Mouse (Mus musculus) left cerebral cortex, postnatal 25 days (tissue): ENCODE measurements around the gene Rnf150. TPM values are rescaled to one million over a fixed set of nuclear protein-coding genes. Genes with fewer than 3 reads are reported as not detected.

ENCODE experiments used
- DNase-seq, 2 experiments: peaks; one replicate each; pipeline ENCODE4 v3.0.0; 2022; ENCODE audit warnings: low spot score in 2 of 2, mixed read lengths in 1 of 2
- intact Hi-C: fragments of 180-260 bp; cut with DNase I; formaldehyde crosslinking; loops from one replicate; pipeline ENCODE4 v1.15.1; 2025
- total RNA-seq, 2 experiments: library from RNA; stranded (reverse); gene quantifications; 2 replicates each; pipeline ENCODE4 v1.2.3; 2021

The Rnf150 gene
- total RNA-seq, 2 experiments from 2014 or later, result 41.3 to 47.5 TPM

DNA sequence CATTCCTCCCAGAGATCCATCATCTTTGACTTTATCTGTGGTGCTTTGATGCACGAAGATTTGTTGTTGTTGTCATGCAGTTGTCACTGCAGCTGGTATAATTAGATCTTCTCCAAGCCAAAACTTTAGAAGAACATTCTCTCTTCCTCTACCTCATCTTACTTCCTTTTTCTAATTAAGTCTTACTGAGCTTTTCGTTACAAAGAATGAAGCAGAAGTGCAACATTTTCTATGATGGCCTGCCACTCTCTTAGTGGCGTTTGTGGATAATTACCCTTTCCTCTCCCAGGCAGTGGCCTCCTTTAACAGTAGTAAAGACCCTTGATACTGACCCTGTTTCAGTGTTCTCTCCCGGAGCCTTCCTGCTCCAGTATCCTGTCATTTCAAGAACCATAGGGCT lies 128.9 kb downstream of the Rnf150 start:
- DNase-seq, result no peak
- intact Hi-C loops, result no loop called here

DNA sequence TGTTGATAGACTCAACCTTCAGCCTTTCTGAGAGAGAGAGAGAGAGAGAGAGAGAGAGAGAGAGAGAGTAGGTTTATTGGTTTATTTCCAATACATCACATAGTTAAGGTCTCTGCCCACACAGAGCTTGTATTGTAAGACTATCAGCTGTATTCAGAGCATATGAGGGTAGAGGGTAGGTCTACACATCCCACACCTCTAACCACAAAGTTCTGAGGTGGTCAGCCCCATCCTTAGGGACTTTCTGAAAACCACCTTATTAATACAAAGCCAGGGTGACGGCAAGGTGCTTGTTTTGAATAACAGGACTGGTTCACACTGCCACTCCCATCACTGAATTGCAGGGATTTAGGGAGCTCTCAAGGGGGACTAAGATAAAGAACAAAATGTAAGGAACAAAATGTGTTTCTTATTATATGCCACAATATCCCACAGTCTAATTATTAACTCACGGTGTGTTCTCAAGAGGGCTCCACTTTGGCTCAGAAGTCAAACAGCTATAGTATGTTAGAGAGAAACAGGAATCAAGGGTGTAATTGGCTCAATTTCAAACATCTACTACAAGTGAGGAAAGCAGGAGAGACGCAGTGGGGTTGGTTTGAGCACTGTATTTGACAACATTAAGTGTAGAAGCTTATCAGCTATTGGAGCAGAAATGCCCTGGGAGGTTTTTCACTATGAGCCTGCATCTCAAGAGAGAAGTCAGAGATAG lies 132.7 kb downstream of the Rnf150 start:
- intact Hi-C loops, result no loop called here

DNA sequence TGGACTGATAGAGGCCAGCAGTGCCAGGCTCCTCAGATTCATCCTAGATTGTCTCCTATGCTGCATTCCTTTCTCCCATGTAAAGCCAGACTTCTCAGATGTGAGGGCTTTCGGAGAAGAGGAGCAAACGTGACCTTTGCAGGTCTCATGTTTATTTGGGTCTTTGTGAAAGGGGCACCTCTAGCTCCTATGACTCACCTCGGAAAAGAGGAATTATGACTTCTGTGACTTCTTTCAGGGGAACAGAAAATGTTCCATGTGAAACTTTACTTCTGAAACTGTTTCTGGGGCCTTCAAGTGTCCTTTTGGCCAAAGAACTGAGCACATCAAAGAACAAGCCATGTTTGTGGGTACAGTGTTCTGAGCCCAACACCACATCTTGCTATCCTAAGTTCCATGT lies 133.7 kb downstream of the Rnf150 start:
- no peak for DNase-seq
- intact Hi-C loops, result no loop called here

More for the DNA sequence above, 132.7 kb downstream of the Rnf150 start:
- DNase-seq, result no peak

DNA sequence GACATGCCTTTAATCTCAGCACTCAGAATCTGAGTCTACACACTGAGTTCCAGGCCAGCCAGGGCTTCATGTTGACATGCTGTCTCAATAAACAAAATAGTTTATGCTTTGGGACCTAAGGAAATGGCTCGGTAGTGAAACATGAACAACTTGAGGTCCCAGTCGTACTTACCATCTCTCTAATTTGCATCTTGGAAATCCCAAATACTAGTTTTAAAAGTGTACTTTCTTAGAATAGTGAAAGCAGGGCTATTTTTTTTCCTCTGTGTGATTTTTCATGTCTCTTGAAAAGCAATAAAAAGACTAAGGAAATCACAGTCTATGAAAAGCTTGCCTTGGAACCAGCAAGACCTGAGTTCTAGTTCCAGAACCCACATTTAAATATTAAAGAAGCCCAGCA lies 135.6 kb downstream of the Rnf150 start:
- intact Hi-C loops, result no loop called here
- no peak for DNase-seq

DNA sequence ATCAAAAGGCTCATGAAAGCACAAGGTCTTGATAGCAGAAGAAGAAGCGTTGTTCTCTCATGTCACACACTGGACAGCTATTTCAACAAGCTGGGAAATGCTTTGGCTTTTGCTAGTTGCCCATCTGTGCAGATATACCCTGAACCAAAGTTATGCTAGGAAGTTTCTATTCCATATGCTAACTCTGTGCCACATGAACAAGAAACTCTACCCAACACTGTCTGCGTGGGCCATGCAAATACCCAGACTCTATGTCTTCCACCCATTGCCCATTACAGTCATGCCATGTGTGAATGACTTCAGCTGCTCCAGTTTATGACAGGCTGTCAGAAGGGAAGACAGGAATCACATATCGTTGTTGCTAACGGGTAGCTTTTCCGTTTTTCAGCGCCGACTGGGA lies 140.0 kb downstream of the Rnf150 start:
- peak in 1 of 2 experiments; percentile 53 for DNase-seq
- intact Hi-C loops, result no loop called here

DNA sequence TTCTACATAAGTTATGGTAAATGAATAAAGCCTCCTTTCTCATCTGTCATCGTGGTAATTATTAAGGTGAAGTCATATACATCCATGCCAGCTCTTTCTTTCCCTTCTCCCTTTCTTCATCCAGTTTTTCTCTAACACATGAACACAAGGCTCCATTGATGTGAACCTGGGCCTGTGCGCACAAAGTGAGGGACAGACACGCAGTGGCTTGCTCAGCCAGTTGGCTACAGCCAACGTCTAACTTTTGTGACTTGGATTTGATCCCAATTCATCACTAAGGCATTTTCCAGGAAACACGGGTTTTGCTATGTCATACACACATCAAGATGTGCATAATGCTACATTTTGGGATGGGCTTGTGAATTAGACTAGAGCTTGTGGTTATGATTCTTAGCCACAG lies 146.3 kb downstream of the Rnf150 start:
- no peak for DNase-seq
- intact Hi-C loops, result no loop called here

DNA sequence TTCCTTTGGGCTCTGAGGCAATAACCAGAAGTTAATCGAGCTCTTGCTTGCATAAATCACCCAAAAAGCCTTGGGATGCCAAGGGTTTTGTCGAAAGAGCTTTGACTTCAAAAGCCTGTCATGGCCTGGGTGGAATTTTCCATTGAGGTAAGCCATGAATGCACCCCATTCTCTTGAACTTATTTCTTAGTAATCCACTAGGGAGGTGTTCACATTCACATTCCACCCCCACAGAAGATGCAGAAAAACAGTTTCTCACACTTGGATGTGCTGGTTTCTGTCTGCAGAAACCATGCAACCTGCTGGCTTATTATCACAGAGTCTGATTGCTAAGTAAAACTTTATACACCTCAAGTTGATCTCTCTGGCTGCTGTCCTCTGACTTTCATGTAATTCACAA lies 148.1 kb downstream of the Rnf150 start:
- DNase-seq, result no peak
- intact Hi-C loops, result no loop called here

DNA sequence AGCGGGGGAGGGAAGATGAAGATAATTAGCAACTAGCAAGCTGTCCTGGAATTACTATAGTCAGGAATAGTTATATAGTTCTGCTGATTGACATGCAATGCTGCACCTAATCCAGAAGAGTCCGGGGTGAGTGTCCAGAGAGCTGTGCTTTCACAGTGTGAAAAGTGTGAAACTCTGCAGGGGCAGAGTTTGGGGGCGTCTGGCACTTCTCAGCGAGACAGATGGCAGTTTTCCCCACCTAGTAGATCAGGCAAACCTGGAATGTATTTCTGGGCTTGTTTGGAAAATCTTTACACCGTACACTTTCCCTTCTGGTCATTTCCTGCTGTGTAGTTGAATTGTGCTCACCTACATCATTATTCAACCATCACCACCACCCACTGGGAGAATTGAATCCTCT lies 148.6 kb downstream of the Rnf150 start:
- intact Hi-C loops, result no loop called here

DNA sequence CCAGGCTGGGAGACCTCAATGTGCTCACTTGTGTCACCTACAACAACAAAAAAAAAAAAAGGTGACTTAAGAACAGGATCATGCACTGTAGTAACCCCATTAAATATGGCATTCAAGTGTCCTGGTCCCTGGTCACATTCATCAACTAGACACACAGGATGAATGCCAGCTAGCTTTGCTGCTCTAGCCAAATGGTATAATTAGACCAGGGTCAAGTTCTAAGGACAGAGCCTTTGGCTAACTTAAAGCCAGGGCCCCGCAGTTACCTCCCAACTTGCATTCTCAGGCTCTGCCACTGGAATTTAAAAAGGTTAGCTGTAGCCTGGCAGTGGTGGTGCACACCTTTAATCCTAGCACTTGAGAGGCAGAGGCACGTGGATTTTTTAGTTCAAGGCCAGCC lies 165.1 kb downstream of the Rnf150 start:
- DNase-seq, result no peak
- intact Hi-C loops, result no loop called here

More for the DNA sequence above, 148.6 kb downstream of the Rnf150 start:
- peak in 1 of 2 experiments; percentile 50 for DNase-seq

DNA sequence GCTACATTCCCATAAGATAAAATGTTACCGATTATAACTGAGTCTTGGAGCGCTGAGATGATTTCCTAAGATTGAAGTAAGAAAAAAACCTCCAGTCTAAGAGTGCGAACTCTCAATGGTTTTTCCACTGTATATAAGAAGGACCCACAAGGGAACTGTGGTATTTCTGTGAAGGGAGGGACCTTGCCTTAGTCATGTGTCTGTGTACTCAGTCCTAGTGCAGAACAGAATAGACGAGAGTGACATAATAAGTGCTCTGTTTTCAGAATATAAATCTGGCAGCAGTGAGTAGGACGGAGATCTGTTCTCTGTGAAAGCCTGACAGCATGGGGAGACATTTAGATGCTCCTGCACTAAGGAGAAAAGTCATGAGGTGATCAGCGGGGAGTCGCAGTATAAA lies 169.6 kb downstream of the Rnf150 start:
- intact Hi-C loops, result no loop called here
- peak in 1 of 2 experiments; percentile 88 for DNase-seq

DNA sequence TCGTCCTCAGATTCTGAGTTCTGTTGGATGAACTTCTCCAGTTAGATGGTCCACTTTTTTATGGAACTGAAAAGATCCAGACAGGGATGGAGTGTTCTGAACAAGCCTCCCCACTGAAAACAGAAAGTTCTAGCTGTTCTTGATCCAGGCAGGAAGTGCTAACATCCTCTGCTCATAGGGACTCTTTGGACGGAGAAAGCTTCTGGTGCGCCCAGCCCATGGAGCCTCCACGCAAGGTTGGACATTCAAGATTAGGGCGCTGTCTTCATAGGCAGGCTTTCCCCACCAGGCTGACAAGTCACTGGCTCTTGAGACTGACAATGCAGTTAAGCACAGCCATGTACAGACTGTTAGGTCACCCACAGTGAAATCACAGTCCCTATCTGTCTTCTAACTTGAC lies 172.0 kb downstream of the Rnf150 start:
- no peak for DNase-seq
- intact Hi-C loops, result loop anchor here (5.0 kb wide), 1 partner anchor 173 kb away; the partner anchor contains the start of gene Rnf150

DNA sequence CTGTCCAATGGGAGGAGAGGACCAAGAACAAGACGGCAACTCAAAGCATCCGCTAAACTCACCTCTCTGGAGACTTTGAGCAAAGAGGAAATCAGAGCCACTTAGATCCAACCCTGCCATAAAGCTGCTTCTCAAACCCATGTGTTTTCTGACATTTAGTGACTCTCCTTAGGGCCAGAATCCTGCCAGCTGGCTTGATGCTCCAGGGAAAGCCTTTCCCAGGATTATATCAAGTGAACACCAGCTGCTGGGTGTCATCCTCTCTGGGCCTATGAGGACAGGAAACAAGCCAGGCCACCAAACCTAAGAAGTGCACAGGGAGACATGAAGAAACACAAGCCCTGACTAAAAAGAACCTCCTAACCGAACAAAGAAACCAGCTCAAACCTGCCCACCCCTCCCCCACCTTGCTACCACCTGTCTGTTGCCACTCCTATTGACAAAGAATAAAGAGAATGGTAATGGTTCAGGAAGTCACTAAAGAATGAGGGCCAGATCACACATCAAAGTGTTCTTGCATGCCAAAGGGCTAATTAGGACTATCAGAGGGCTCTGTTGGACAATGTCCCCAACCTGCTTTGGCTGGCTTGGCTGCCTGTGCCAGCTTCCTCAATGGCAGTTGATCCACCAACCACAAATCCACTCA lies 173.5 kb downstream of the Rnf150 start:
- intact Hi-C loops, result loop anchor here (5.0 kb wide), 1 partner anchor 174 kb away; the partner anchor contains the start of gene Rnf150
- no peak for DNase-seq

DNA sequence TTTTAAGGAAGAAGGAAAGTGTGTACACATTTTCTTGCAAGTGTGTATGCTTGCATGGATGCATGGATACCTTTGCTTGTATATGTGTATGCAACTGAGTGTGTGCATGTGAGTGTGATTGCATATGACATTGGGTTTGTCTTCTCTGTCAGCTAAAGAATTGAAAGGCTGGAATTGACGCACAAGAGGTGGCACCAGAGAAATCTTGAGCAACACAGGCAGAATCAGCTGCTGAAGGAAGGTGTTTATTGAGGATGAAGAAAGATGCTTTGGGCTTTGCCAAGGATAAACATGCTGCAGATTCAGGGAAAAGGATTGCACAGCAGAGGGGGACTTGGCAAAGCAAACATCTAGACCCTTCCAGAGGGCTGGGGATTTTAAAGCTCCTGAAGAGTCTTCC lies 174.2 kb downstream of the Rnf150 start:
- intact Hi-C loops, result loop anchor here (5.0 kb wide), 1 partner anchor 175 kb away; the partner anchor contains the start of gene Rnf150
- no peak for DNase-seq

DNA sequence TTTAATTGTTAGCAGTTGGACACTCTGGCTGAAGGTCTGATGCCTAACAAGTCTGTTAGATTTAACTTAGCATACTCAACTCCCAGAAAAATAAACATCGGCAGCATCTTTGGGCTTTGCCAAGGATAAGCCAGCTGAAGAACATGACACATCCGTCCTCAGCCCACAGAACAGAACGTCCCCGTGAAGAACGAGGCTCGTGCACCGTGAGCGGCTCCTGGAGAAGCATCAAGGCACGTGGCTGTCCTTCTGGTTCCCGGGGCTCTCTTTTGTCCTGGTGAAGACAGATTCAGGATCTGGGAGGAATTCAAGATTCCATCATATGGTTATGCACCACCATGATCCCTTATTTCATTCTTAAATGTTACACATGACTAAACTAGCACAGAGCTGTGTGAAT lies 175.4 kb downstream of the Rnf150 start:
- DNase-seq, result peak; percentile 78 to 90
- intact Hi-C loops, result loop anchor here (5.0 kb wide), 1 partner anchor 176 kb away; the partner anchor contains the start of gene Rnf150

DNA sequence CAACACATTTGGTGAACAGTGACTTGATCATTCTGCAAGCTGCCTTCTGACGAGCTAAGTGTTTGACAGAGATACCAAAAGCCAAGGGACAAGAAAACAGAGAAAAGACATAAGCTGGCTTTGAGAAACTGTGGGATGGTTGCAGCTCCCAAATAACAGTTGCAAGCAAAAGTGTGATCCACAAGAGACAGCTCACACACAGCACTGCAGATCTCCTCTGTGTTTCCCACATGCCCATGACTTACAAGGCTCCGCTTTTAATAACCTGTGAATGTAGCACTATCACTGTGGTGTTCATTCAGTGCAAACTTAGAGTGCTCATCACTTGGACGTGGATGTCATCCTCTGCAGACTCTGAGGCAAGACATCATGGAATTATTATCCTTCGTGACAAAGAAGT lies 178.3 kb downstream of the Rnf150 start:
- intact Hi-C loops, result no loop called here
- peak in 1 of 2 experiments; percentile 47 for DNase-seq

DNA sequence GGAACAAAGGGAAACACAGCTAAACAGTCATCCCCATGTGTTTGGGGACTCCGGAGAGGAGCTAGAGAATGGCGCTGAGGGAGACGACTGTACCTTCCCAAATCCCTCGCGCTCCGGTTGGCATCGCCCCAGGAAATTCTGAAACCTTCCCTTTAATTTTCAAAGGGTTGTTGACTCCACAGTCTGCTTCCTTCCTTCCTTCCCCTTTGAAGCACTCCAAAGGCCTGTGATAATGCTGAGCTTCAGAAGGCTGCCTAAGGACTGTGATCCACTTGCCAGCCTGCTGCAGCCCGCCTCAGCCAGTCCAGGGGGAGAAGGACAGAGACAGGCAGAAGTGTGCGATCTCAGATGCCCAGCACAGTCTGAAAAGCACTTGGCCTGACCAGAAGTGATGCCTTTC lies 183.8 kb downstream of the Rnf150 start:
- no peak for DNase-seq
- intact Hi-C loops, result no loop called here

DNA sequence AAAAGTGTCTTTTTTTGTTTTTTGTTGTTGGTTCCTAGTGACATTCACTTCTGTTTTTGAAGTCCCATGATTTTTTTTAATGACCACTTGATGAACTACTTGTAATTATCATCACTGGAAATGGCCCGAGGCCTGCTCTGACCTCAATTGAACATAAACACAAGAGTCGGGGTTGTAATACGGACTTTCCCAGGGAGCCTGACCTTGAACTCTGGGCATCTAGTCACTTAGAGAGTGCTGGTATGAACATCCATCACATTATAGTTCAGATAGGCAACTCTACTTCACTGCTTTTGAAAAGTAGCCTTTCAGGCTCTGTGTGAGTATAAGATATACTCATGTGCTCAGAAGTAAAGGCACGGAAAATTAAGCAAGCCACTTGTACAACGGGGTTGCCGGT lies 185.4 kb downstream of the Rnf150 start:
- no peak for DNase-seq

DNA sequence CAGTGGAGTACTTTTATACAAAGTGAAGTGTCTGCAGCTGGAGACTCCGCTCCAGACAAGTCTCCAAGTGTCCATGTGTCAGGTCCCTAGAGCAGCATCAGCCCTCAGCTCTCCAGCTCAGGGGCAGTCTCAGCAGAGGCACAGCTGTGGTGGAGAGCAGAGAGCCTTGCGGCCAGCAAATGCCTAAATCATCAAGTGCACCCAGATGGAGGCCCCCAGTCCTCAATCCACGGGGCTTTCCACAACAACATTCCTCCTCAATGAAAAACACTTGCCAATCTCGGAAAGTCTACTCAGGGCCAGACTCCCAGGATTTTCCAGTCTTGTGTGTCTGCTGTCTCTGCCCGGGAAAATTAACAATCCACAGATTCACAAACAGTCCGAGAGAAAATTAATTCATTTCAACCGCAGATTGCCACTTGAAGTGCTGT lies 186.0 kb downstream of the Rnf150 start:
- DNase-seq, result no peak
- intact Hi-C loops, result no loop called here

More for the DNA sequence above, 185.4 kb downstream of the Rnf150 start:
- intact Hi-C loops, result no loop called here

DNA sequence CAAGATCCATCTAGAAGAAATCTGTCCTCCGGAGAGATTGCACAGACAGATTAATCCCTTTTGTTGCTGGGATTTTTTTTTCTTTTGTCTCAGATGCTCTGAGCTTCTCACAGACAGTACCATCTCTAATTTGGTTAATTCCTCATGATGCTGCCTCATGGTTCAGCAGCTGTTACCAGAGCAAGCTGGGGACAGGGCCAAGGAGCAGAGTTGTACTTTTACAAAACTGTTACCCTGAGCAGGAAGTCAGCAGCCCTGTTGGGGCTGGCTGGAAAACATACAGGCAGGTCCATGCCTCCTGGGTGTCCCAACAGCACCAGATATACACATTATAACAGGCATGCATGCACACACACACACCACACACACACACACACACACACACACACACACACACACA lies 186.5 kb downstream of the Rnf150 start:
- intact Hi-C loops, result no loop called here
- DNase-seq, result no peak

DNA sequence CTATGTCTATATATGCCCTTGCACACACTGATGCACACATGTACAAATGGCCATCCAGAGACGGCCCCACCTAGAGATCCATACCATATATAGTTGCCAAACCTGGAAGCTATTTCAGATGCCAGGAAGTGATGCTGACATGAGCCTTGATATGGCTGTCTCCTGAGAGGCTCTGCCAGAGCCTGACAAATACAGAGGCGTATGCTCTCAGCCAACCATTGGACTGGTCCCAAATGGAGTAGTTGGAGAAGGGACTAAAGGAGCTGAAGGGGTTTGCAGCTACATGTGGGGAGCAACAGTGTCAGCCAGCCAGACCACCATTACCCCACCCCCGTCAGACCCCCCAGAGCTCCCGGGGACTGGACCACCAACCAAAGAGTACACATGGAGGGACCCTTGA lies 189.7 kb downstream of the Rnf150 start:
- intact Hi-C loops, result no loop called here
- no peak for DNase-seq

DNA sequence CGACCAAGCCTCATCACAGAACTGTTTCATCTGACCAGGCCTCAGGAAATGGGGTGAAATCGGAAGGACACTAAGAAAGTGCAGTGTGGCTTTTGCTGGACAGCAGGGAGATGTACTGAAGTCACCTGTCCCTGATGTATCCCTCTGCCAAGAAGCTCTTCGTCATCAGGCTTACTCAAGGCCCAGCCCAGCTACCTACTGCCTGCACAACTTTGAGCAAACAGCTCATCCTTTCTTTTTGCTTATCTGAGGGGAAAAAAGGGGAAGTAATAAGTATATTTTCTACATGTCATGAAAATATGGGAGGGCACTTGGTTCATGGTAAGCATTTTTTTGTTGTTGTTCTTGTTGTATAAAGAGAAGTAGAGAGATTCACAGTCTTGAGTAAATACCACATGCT lies 191.6 kb downstream of the Rnf150 start:
- intact Hi-C loops, result no loop called here
- no peak for DNase-seq
